Mouse (Mus musculus): Measurements from ENCODE around the gene Robo2. TPM values are rescaled to one million over a fixed set of nuclear protein-coding genes. Genes with fewer than 3 reads are reported as not detected.
A peak's percentile ranks its signal among the peaks of the same experiment; 100 is the strongest.
"Not testable (repeated sequence)": the region's sequence is repeated elsewhere in the genome, so short reads cannot be mapped to it uniquely, and the experiment has no call there.

Gene Robo2
- polyA plus RNA-seq, 1 experiment from 2014 or later, result 83.9 TPM

DNA sequence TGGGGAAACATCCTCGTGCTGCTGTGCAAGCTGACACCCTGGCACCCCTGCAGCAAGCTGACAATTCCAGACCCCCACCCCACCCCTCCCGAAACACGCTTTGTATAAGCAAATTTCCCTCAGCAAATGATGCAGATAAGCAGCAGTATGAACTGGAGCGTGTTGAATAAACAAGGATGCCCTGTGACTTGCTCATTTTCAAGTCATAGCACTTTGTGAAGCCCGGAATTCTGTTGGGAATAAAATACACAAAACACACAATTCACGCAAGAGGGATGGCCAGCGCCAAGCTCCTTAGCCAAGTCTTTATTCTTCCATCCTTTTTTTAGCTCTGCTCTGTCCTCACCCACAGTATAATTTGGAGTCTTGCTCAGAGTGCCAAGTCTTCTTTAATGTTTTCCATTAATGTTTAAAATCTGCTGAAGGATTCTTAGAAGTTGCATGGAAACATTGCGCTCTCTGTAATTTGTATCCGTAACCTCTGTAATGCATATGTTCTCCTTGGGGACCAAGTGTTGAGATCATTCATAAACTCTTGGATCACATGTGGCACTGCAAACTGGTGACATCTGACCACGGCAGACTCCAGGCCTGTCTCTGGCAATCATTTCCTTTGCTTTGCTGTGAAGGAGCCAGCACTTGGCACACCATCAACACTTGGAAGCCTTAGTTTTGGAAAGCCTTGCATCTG lies 356.4 kb downstream of the Robo2 start:
- 60% methylated on average over 10 of the region's 10 CpGs for WGBS
- H3K9ac ChIP-seq, result no peak overlapping the region
- H3K4me2 ChIP-seq, result no peak overlapping the region
- peak overlapping the region; percentile 62 for H3K27ac ChIP-seq (replicated peaks)
- H3K4me1 ChIP-seq (replicated peaks), result peaks cover 27% of the 10 kb centered on the region
- no peak overlapping the region for H3K4me3 ChIP-seq
- no peaks in the 10 kb centered on the region for H3K27me3 ChIP-seq
- H3K9me3 ChIP-seq, result no peaks in the 10 kb centered on the region
- ATAC-seq (ENCODE audit: low read depth), result 0 out of 2 replicates have a peak, but pooled peaks have one; percentile 33
- H3K36me3 ChIP-seq, result no peaks in the 10 kb centered on the region

- Histone ChIP-seq H3K36me3 (no peaks in the 10 kb centered on the region), H3K9ac (no peak overlapping the region), H3K4me1 (replicated peaks) (peaks cover 10% of the 10 kb centered on the region), H3K4me3 (no peak overlapping the region), H3K27me3 (no peaks in the 10 kb centered on the region), H3K4me2 (no peak overlapping the region), H3K27ac (replicated peaks) (no peak overlapping the region), H3K9me3 (no peaks in the 10 kb centered on the region)
- WGBS, result 64% methylated on average over 5 of the region's 5 CpGs
- no peak for ATAC-seq (ENCODE audit: low read depth)
Observed at GRCm38 (mm10) chr16:74049467-74049866, 362.2 kb downstream of the Robo2 start.

DNA sequence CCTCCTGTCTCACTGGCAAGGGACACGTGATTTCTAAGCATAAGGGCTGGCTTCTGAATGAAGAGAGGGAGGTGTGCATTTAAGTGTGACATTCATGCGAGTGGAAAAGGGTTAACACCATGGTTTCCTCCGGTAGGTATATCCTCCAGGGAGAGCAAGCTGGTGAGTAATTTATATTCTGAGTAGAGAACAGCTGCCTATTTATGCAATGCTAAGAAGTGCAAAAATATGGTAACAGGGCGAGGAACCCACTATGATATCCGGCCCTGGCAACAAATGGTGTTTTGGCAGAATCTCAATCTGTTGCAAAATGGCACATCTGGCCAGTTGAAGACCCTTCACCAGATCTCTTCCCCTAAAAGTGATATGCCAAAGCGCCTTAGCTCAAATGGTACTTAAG lies 362.6 kb downstream of the Robo2 start:
- Histone ChIP-seq H3K27ac (replicated peaks) (0 out of 2 replicates have a peak overlapping the region, but pooled peaks have one; percentile 28), H3K9ac (no peak overlapping the region), H3K4me2 (no peak overlapping the region), H3K36me3 (no peaks in the 10 kb centered on the region), H3K27me3 (no peaks in the 10 kb centered on the region), H3K4me3 (no peak overlapping the region), H3K9me3 (no peaks in the 10 kb centered on the region), H3K4me1 (replicated peaks) (peaks cover 6% of the 10 kb centered on the region)
- WGBS, result 55% methylated on average over 6 of the region's 6 CpGs
- no peak for ATAC-seq (ENCODE audit: low read depth)

DNA sequence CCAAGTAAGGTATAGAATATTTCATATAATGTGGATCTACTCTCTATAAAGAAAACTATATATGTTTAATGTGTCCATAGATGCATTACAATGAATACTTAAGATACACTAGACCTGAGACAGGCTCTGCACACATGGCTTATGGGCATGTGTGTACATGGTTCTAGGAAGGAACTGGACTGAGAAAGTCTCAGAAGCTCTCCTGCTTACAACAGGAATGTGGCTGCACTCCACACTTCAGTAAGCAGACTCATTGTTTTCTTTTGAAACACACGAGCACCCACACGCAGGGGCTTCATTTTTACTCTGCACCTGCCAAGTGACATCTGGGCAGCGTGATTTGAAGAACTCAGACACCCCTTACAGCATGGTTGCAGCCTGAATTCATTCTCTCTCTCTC lies 364.4 kb downstream of the Robo2 start:
- no peaks in the 10 kb centered on the region for H3K36me3 ChIP-seq

GRCm38 (mm10) chr16:74040797-74041196 lies 370.8 kb downstream of the Robo2 start:
- 84% methylated on average over 2 of the region's 2 CpGs for WGBS
- not testable (repeated sequence) for H3K27me3 ChIP-seq; H3K4me3 ChIP-seq; H3K27ac ChIP-seq (replicated peaks); H3K4me1 ChIP-seq (replicated peaks); H3K9ac ChIP-seq; H3K9me3 ChIP-seq; ATAC-seq (ENCODE audit: low read depth); H3K36me3 ChIP-seq; H3K4me2 ChIP-seq

More for the DNA sequence above, 364.4 kb downstream of the Robo2 start:
- Histone ChIP-seq H3K9me3 (no peaks in the 10 kb centered on the region), H3K27ac (replicated peaks) (no peak overlapping the region), H3K9ac (no peak overlapping the region), H3K4me1 (replicated peaks) (peaks cover 6% of the 10 kb centered on the region), H3K4me2 (no peak overlapping the region), H3K27me3 (no peaks in the 10 kb centered on the region), H3K4me3 (no peak overlapping the region)
- ATAC-seq (ENCODE audit: low read depth), result no peak
- WGBS, result 35% methylated on average over 3 of the region's 3 CpGs

DNA sequence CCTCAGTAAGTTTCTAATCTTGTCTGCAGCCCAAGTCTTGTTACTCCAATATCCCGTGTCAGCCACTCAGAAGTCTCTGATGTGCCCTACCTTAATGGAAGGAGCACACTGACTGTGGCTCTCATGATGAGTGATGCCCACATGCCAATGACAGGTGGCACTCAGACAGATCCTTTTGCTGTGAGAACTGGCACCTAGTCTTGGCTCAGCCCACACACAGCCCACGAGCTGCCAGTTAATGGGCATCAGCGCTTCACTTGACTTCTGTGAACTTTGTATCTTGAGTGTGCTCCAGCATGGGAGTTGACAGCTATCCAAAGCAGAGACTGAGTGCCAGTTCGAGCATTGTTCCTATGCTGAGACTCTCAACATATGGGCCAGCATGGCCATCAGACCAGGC lies 383.8 kb downstream of the Robo2 start:
- ATAC-seq (ENCODE audit: low read depth), result no peak
- Histone ChIP-seq H3K9me3 (no peaks in the 10 kb centered on the region), H3K36me3 (no peaks in the 10 kb centered on the region), H3K9ac (no peak overlapping the region), H3K4me3 (no peak overlapping the region), H3K27ac (replicated peaks) (no peak overlapping the region), H3K27me3 (no peaks in the 10 kb centered on the region), H3K4me2 (no peak overlapping the region), H3K4me1 (replicated peaks) (no peaks in the 10 kb centered on the region)
- WGBS, result 79% methylated on average over 4 of the region's 4 CpGs

GRCm38 (mm10) chr16:74022281-74022978 lies 389.2 kb downstream of the Robo2 start:
- no peak overlapping the region for H3K4me3 ChIP-seq
- H3K4me1 ChIP-seq (replicated peaks), result no peaks in the 10 kb centered on the region
- H3K27ac ChIP-seq (replicated peaks), result no peak overlapping the region
- no peak for ATAC-seq (ENCODE audit: low read depth)
- H3K9ac ChIP-seq, result no peak overlapping the region
- no peak overlapping the region for H3K4me2 ChIP-seq
- H3K27me3 ChIP-seq, result no peaks in the 10 kb centered on the region
- H3K36me3 ChIP-seq, result no peaks in the 10 kb centered on the region
- WGBS, result 44% methylated on average over 1 of the region's 1 CpGs
- H3K9me3 ChIP-seq, result no peaks in the 10 kb centered on the region

DNA sequence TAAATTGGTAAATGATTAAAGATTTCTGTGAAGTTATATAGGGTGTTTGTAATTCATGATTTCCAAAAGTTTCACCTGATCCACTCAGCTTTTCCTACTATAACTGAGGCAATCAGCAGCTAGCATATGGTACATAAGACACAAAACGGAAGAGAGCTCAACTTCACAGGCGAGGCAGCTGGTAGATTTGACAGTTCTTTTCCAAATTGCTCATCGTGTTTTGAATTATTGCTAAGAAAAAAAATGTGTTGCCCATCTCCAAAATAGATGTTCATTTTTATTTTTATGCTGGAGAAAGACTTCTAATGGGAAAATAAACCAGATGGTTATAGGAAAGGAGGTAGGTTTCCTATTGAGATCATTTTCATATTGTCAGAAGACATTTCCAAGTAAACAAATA lies 405.9 kb downstream of the Robo2 start:
- 79% methylated on average over 3 of the region's 3 CpGs for WGBS
- H3K9ac ChIP-seq, result no peak overlapping the region
- H3K27me3 ChIP-seq, result no peaks in the 10 kb centered on the region
- no peaks in the 10 kb centered on the region for H3K36me3 ChIP-seq
- no peaks in the 10 kb centered on the region for H3K9me3 ChIP-seq
- H3K4me1 ChIP-seq (replicated peaks), result no peaks in the 10 kb centered on the region
- no peak for ATAC-seq (ENCODE audit: low read depth)
- no peak overlapping the region for H3K4me3 ChIP-seq
- H3K4me2 ChIP-seq, result no peak overlapping the region
- no peak overlapping the region for H3K27ac ChIP-seq (replicated peaks)

GRCm38 (mm10) chr16:74001331-74001730 lies 410.3 kb downstream of the Robo2 start:
- 40% methylated on average over 2 of the region's 2 CpGs for WGBS
- no peak overlapping the region for H3K4me3 ChIP-seq
- no peaks in the 10 kb centered on the region for H3K36me3 ChIP-seq
- H3K9ac ChIP-seq, result no peak overlapping the region
- no peaks in the 10 kb centered on the region for H3K27me3 ChIP-seq
- H3K9me3 ChIP-seq, result no peaks in the 10 kb centered on the region
- H3K4me1 ChIP-seq (replicated peaks), result no peaks in the 10 kb centered on the region
- no peak for ATAC-seq (ENCODE audit: low read depth)
- H3K27ac ChIP-seq (replicated peaks), result no peak overlapping the region
- H3K4me2 ChIP-seq, result no peak overlapping the region

DNA sequence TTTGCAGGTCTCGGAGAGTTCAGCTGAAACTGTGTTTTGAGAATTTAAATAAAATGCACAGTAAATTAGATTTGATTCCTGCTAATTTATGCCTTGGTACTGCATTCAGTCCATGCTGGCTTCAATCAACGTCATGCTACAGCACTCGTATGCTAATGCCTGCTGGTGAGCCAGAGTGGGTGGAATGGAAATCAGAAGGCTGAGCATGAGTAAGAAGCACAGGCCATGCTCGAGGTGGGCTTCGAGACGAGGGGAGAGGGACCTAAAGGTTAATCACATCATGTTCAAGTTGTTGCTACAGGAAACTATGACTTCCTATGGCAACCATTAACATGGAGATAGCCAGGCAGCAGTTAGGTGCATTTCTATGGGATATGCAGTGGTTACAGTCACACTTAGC lies 420.4 kb downstream of the Robo2 start:
- Histone ChIP-seq H3K4me1 (replicated peaks) (no peaks in the 10 kb centered on the region), H3K4me2 (no peak overlapping the region), H3K9ac (no peak overlapping the region), H3K4me3 (no peak overlapping the region), H3K27me3 (no peaks in the 10 kb centered on the region), H3K36me3 (no peaks in the 10 kb centered on the region), H3K9me3 (no peaks in the 10 kb centered on the region), H3K27ac (replicated peaks) (no peak overlapping the region)
- 59% methylated on average over 6 of the region's 6 CpGs for WGBS
- no peak for ATAC-seq (ENCODE audit: low read depth)

GRCm38 (mm10) chr16:73969573-73969972 lies 442.1 kb downstream of the Robo2 start:
- H3K9ac ChIP-seq, result no peak overlapping the region
- 63% methylated on average over 7 of the region's 7 CpGs for WGBS
- H3K36me3 ChIP-seq, result no peaks in the 10 kb centered on the region
- H3K27me3 ChIP-seq, result no peaks in the 10 kb centered on the region
- no peaks in the 10 kb centered on the region for H3K9me3 ChIP-seq
- no peak overlapping the region for H3K4me2 ChIP-seq
- no peak overlapping the region for H3K4me3 ChIP-seq
- H3K27ac ChIP-seq (replicated peaks), result no peak overlapping the region
- 0 out of 2 replicates have a peak, but pooled peaks cover 3% of the 10 kb centered on the region for H3K4me1 ChIP-seq (replicated peaks)
- no peak for ATAC-seq (ENCODE audit: low read depth)

GRCm38 (mm10) chr16:73964366-73964926 lies 447.2 kb downstream of the Robo2 start:
- H3K27ac ChIP-seq (replicated peaks), result no peak overlapping the region
- 78% methylated on average over 5 of the region's 5 CpGs for WGBS
- no peak for ATAC-seq (ENCODE audit: low read depth)

More at GRCm38 (mm10) chr16:73964366-73964926, 447.2 kb downstream of the Robo2 start:
- Histone ChIP-seq H3K27me3 (no peaks in the 10 kb centered on the region), H3K9me3 (no peaks in the 10 kb centered on the region), H3K4me2 (no peak overlapping the region), H3K36me3 (no peaks in the 10 kb centered on the region), H3K4me3 (no peak overlapping the region), H3K9ac (no peak overlapping the region), H3K4me1 (replicated peaks) (0 out of 2 replicates have a peak, but pooled peaks cover under 1% of the 10 kb centered on the region)

Data from neural tube, embryonic 13.5 days (tissue).